Mouse (Mus musculus): ENCODE data around the gene Dhfr.

- TF ChIP-seq POLR2A (IDR thresholded peaks at IDR 0.05; ENCODE audit: low read depth, low read length): no peak
- TF ChIP-seq CTCF (IDR thresholded peaks at IDR 0.05; ENCODE audit: extremely low read depth, insufficient read length, insufficient replicate concordance, low read depth, low read length): no peak
Measured at GRCm38 (mm10) chr13:92337773-92338462, 16.6 kb upstream of the Dhfr start.
